Mouse (Mus musculus) embryonic facial prominence, embryonic 11.5 days (tissue): Measurements from ENCODE around the gene Rasgef1a. TPM values are rescaled to one million over a fixed set of nuclear protein-coding genes. Genes with fewer than 3 reads are reported as not detected.

Source experiments
- ATAC-seq: fragments of 200-750 bp; cut with Nextera tagmentation; replicated peaks from 2 replicates; pipeline ENCODE4 v1.8.0; 2017; ENCODE audit warnings: low read depth; ENCODE audit not compliant: insufficient number of reproducible peaks, low FRiP score, low TSS enrichment
- DNase-seq: peaks from one replicate; pipeline ENCODE4 v3.0.0-alpha.2; 2015; ENCODE audit warnings: low spot score
- H3K27ac ChIP-seq: fragments of 300-500 bp; sonication (generic); replicated peaks from 2 replicates; pipeline ENCODE4 v1.5.1; 2014; ENCODE audit warnings: mild to moderate bottlenecking, low read depth, low read length, control low read depth
- H3K27me3 ChIP-seq: fragments of 300-500 bp; sonication (generic); 2 replicates; pipeline ENCODE4 v1.6.1; 2014; ENCODE audit warnings: mild to moderate bottlenecking, low read length, moderate library complexity, mixed read lengths; ENCODE audit not compliant: control insufficient read depth, insufficient read depth
- H3K36me3 ChIP-seq: fragments of 300-500 bp; sonication (generic); replicated peaks from 2 replicates; pipeline ENCODE4 v1.6.1; 2014; ENCODE audit warnings: low read depth, mild to moderate bottlenecking, low read length, moderate library complexity, mixed read lengths; ENCODE audit not compliant: control insufficient read depth, insufficient read depth
- H3K4me1 ChIP-seq: fragments of 300-500 bp; sonication (generic); 2 replicates; pipeline ENCODE4 v1.6.1; 2014; ENCODE audit warnings: low read length, mixed read lengths; ENCODE audit not compliant: control insufficient read depth, insufficient read depth
- H3K4me2 ChIP-seq: fragments of 300-500 bp; sonication (generic); 2 replicates; pipeline ENCODE4 v1.6.1; 2014; ENCODE audit warnings: low read depth, mild to moderate bottlenecking, control low read depth, low read length, moderate library complexity
- H3K4me3 ChIP-seq: fragments of 300-500 bp; sonication (generic); 2 replicates; pipeline ENCODE4 v1.5.1; 2014; ENCODE audit warnings: low read depth, low read length, control low read depth
- H3K9ac ChIP-seq: fragments of 300-500 bp; sonication (generic); replicated peaks from 2 replicates; pipeline ENCODE4 v1.6.1; 2014; ENCODE audit warnings: mild to moderate bottlenecking, control low read depth, low read length
- H3K9me3 ChIP-seq: fragments of 300-500 bp; sonication (generic); replicated peaks from 2 replicates; pipeline ENCODE4 v1.6.1; 2016; ENCODE audit warnings: mild to moderate bottlenecking, low read length, inconsistent platforms, mixed read lengths; ENCODE audit not compliant: control insufficient read depth
- WGBS: fragments of 180-500 bp; shearing (Covaris S2); extraction: QIAGEN DNeasy Blood & Tissue Kit; methylation state at CpG from one replicate; pipeline ENCODE4 v1.1.7; 2014; 5-methylcytosine and 5-hydroxymethylcytosine counted together
- polyA plus RNA-seq: library from polyadenylated mRNA; unstranded; fragments of >200 nt; fragmentation: Nextera tagmentation; extraction: Ambion mirVana; gene quantifications from 2 replicates; pipeline ENCODE4 v1.2.1, GENCODE M21; 2014

Gene Rasgef1a
- polyA plus RNA-seq, 1 experiment from 2014 or later, result 0.24 TPM

DNA sequence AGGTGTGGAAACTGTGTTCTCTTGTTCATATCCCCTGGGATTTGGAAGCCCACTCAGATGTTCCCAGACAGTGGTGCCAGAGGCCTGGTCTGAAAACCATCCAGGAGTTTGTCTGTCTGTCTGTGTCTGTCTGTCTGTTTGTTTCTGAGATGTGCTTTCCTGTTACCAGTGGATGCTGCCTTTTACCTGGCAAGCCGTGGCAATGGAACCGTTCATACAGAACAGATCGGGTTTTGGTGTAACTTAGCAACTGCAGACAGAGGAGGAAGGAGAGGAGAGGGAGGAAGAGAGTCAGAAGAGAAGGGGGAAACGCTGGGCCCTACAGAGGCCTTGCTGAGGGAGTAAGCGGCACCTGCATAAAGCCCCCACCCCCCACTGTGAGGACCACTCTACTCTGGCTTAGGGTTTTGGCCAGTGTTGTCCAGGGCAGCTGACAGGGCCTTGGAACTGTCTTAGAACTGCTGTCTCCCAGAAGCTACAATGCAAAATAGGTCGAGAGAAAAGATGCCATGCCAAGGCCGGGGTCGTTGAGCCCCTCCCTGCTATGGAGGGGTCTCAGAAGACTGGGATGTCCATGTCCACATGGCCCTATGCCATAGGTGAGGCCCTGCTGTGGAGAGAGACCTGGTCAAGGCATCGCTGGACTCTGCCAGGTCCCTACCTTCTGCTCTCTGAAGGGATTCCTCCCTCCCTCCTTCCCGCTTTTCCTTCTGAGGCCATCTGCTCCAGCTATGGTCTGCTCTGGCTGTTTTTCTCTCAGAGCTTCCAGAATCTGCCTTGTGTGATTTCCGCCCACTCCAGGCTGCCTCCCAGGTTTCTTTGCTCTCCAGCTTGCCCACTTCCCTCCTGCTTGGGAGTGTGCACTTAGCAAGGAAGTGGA is 2.0 kb downstream of the Rasgef1a start:
- peaks cover 31% of the 10 kb centered on the region for H3K27me3 ChIP-seq

DNA sequence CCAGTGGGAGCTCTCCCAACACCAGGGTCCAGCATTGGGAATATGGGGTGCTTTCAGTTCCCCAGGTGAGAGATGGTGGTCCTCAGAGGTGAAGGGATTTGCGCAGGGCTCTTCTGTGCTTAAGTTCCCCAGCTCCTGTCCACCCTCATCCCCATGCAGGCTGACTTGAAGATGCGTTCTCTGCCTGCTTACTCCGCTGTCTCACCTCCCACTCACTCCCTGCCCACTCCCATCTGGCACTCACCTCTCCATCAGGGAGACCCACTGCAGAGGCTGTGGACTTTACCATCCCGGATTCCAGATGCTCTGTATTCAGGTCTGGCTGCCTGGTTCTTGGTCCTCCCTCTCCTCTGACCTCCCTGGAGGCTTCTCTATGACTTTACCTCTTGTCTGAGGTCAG is 3.6 kb downstream of the Rasgef1a start:
- Histone ChIP-seq H3K27ac (no peak overlapping the region), H3K9ac (no peak overlapping the region), H3K4me1 (no peaks in the 10 kb centered on the region), H3K27me3 (peaks cover 31% of the 10 kb centered on the region), H3K9me3 (no peaks in the 10 kb centered on the region), H3K36me3 (no peaks in the 10 kb centered on the region), H3K4me3 (no peak overlapping the region), H3K4me2 (no peak overlapping the region)
- ATAC-seq (no peak), DNase-seq (no peak)
- 71% methylated on average over 4 of the region's 4 CpGs for WGBS

More for the DNA sequence above, 2.0 kb downstream of the Rasgef1a start:
- Histone ChIP-seq H3K4me2 (no peak overlapping the region), H3K36me3 (no peaks in the 10 kb centered on the region), H3K9me3 (no peaks in the 10 kb centered on the region), H3K27ac (no peak overlapping the region), H3K9ac (no peak overlapping the region), H3K4me3 (no peak overlapping the region), H3K4me1 (no peaks in the 10 kb centered on the region)
- ATAC-seq (no peak), DNase-seq (no peak)
- 77% methylated on average over 11 of the region's 11 CpGs for WGBS

DNA sequence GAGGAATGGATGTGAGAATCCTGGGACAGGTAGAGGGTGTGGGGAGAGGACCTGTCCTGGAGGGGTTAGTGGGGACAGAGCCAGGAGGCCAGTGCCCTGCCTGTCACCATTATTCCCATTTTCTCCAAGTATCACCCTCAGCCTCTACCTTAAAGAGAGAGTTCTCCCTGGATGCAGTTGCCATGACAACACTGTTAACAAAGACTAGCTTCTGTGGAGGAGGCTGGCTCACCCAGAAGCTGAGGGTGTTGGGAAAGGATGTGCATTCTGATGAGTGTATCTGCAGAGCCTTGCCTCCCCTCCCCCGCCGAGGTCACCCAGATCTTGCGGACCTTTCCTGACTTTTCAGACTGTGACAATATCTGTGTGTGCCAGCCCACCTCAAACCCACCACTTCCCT is 4.7 kb downstream of the Rasgef1a start:
- H3K9me3 ChIP-seq, result no peaks in the 10 kb centered on the region
- no peak for ATAC-seq
- H3K27ac ChIP-seq, result no peak overlapping the region
- H3K9ac ChIP-seq, result no peak overlapping the region
- no peak overlapping the region for H3K4me2 ChIP-seq
- WGBS, result 79% methylated on average over 3 of the region's 3 CpGs
- no peaks in the 10 kb centered on the region for H3K4me1 ChIP-seq
- peaks cover 22% of the 10 kb centered on the region for H3K27me3 ChIP-seq
- no peaks in the 10 kb centered on the region for H3K36me3 ChIP-seq
- DNase-seq, result no peak
- no peak overlapping the region for H3K4me3 ChIP-seq

DNA sequence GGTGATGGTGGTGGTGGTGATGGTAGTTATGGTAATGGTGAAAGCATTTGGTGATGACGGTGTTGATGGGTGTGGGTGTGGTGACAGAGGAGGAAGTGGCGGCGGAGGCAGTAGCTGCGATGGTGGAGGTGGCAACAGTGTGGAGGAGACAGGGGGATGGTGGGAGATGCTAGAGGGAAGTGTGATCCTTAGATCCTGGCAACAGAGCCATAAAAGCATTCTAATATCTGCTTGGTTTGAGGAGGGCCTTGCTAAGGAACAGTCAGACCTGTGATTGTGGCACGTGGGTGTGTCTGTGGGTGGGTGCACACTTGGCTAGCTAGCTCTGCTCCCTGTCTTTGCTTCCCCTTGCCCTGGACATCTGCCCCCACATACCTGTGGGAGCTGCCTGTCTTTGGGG is 7.4 kb downstream of the Rasgef1a start:
- Histone ChIP-seq H3K4me1 (no peaks in the 10 kb centered on the region), H3K27me3 (peaks cover 2% of the 10 kb centered on the region; the same call in 1 of the 2 replicates), H3K4me2 (no peak overlapping the region), H3K9ac (no peak overlapping the region), H3K27ac (no peak overlapping the region), H3K9me3 (no peaks in the 10 kb centered on the region), H3K4me3 (no peak overlapping the region), H3K36me3 (no peaks in the 10 kb centered on the region)
- 78% methylated on average over 5 of the region's 5 CpGs for WGBS
- DNase-seq, result no peak
- ATAC-seq, result no peak

DNA sequence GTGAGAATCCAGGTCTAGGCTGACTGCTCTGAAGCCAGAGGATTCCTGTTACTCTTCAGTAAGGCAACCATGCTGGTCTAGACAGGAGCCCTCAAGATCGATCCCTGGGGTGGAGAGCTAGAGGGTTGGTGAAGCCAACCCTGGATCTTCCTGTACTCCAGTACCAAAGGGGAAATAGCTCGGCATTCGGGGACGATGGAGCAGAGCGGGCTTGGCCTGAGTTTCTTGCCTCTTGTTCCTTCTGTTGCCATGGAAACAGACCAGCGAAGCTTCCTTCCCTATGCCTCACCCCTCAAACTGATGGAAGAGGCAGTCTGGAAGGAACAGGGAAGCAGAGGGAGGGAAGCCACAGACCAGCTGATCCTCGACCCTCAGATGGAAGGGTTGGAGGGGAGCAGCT is 8.3 kb downstream of the Rasgef1a start:
- Histone ChIP-seq H3K4me2 (no peak overlapping the region), H3K9me3 (no peaks in the 10 kb centered on the region), H3K27ac (no peak overlapping the region), H3K9ac (no peak overlapping the region), H3K4me1 (no peaks in the 10 kb centered on the region), H3K27me3 (no peaks in the 10 kb centered on the region), H3K36me3 (no peaks in the 10 kb centered on the region), H3K4me3 (no peak overlapping the region)
- WGBS, result 41% methylated on average over 7 of the region's 7 CpGs
- DNase-seq (peak; percentile 11), ATAC-seq (no peak)

DNA sequence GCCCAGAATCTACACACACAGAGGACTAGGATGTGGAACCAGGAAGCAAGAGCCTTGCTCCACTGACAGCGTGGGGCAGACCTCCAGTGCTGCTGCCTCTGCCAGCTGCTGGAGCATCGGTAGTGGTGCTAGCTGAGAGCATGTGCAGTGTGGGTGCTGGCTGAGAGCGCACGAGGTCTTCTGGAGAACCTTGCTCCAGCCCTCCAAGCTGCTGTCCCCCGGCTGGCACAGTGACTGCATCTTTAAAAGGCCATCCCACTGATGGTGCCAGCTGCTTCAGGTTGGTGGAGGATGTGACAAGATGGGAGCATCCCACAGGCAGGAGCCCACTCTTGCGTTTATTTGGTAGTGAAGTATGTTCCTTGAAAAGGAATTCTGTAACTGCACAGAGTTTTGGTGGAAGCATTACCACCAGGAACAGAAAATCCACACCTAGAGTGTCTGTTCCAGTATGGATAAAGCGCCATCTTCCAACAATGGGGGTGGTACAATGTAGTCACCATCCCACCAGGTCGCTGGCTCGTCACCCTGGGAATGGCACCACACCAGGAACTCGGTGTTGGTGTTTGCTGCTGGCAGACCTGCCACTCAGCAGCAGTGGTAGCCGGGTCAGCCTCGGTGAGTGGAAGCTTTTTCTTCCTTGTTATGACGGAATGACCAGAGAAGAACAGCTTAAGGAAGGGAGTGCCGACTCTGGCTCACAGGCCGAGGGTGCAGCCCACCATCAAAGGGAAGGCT is 11.8 kb downstream of the Rasgef1a start:
- Histone ChIP-seq H3K27ac (no peak overlapping the region), H3K9me3 (no peaks in the 10 kb centered on the region), H3K27me3 (no peaks in the 10 kb centered on the region), H3K4me2 (no peak overlapping the region), H3K4me1 (no peaks in the 10 kb centered on the region), H3K4me3 (no peak overlapping the region), H3K9ac (no peak overlapping the region), H3K36me3 (no peaks in the 10 kb centered on the region)
- ATAC-seq, result no peak
- no peak for DNase-seq
- 71% methylated on average over 15 of the region's 15 CpGs for WGBS

DNA sequence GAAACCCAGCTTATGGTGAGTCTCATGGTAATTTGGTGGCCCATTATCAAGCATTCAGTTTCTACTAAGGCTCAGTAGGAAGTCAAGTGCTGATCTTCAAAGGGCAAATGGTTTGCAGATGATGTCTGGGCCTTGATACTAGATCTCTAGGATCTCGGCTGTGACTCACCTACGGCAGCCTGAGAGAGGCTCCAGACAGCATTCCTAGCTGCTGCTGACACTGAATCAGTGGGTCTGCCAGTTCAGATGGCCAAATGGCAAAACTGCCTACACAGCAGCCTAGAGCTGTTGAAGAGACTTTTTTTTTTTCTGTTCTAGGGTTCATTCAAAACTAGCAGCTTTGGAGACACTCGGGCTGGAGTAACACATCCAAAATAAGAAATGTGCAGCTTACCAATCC is 15.8 kb downstream of the Rasgef1a start:
- H3K27me3 ChIP-seq, result no peaks in the 10 kb centered on the region
- H3K4me2 ChIP-seq, result no peak overlapping the region
- no peaks in the 10 kb centered on the region for H3K9me3 ChIP-seq
- 88% methylated on average over 3 of the region's 3 CpGs for WGBS
- H3K4me1 ChIP-seq, result no peaks in the 10 kb centered on the region
- ATAC-seq, result no peak
- H3K4me3 ChIP-seq, result no peak overlapping the region
- H3K27ac ChIP-seq, result no peak overlapping the region
- no peak for DNase-seq
- no peaks in the 10 kb centered on the region for H3K36me3 ChIP-seq
- H3K9ac ChIP-seq, result no peak overlapping the region

DNA sequence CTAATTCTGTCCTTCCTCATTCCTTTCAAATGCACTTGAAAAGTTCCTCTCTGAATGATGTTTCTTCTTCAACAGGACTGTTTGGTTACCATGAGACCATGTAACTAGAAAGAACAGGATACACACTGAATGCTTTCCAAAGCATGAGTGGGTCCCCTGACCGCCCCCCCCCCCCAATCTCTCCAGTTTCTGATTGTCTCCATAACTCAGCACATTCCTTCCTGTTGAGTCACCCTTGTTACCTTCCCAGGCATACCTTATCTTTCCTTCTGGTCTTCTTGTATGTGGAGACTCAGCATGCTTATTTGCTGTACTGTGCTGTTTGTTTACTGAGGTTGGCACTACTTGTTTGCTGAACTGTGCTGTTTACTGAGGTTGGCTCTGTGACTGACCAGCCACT is 20.2 kb downstream of the Rasgef1a start:
- no peaks in the 10 kb centered on the region for H3K36me3 ChIP-seq
- 100% methylated on average over 1 of the region's 1 CpGs for WGBS
- DNase-seq (no peak), ATAC-seq (no peak)
- H3K9me3 ChIP-seq, result no peaks in the 10 kb centered on the region
- H3K4me2 ChIP-seq, result no peak overlapping the region
- H3K9ac ChIP-seq, result no peak overlapping the region
- no peak overlapping the region for H3K27ac ChIP-seq
- H3K27me3 ChIP-seq, result no peaks in the 10 kb centered on the region
- no peak overlapping the region for H3K4me3 ChIP-seq
- no peaks in the 10 kb centered on the region for H3K4me1 ChIP-seq
